Mouse (Mus musculus) left cerebral cortex, adult 11 months (tissue): ENCODE measurements around the gene Taar3.

ENCODE experiments used
- DNase-seq: peaks from one replicate; pipeline ENCODE4 v3.0.0; 2022; ENCODE audit warnings: low spot score

The Taar3 gene

DNA sequence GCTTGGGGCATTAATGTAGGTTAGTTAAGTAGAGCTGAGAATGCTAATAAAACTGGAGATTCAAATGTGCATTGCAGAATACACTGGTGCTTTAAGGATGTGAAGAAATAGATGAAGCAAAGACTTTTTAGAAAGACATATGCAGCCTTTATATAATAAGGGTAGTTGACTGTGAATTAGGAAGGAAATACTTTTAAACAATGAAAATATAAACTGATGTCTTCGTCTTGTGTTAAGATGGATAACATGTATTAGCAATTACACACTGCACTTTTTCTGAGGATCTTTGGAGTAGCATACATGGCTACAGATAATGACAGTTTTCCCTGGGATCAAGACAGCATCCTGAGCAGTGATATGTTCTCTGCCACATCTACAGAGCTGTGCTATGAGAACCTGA, 50.3 kb downstream of the Taar3 start, which contains the start of gene Taar7b:
Gene Taar7b (plus strand): TSS at position 301 of the 400 bp plus-strand sequence.
- DNase-seq: no peak
